Mouse (Mus musculus): Measurements from ENCODE around the gene 1700092M07Rik. TPM values are rescaled to one million over a fixed set of nuclear protein-coding genes. Genes with fewer than 3 reads are reported as not detected.
"Not testable (repeated sequence)": the region's sequence is repeated elsewhere in the genome, so short reads cannot be mapped to it uniquely, and the experiment has no call there.

Gene 1700092M07Rik
- polyA plus RNA-seq, 2 experiments = 1.6 to 3.2 TPM

- ATAC-seq (ENCODE audit: low FRiP score, low read depth) (no peak), DNase-seq (ENCODE audit: low spot score) (no peak)
- no peak for TF ChIP-seq POLR2A (IDR thresholded peaks at IDR 0.05; ENCODE audit: borderline replicate concordance, extremely low read depth, insufficient read depth, insufficient read length)
- H3K9me3 ChIP-seq (ENCODE audit: control insufficient read depth, low read length) = no peaks in the 10 kb centered on the region
- no peaks in the 10 kb centered on the region for H3K27me3 ChIP-seq (ENCODE audit: control insufficient read depth, insufficient read depth, low read length)
- H3K4me2 ChIP-seq (replicated peaks; ENCODE audit: low read depth, low read length, severe bottlenecking) = no peak overlapping the region
- WGBS = 76% methylated on average over 8 of the region's 10 CpGs
- no peak overlapping the region for H3K4me3 ChIP-seq (replicated peaks; ENCODE audit: low read length)
- no peak overlapping the region for H3K9ac ChIP-seq (ENCODE audit: low read depth, low read length, severe bottlenecking)
- peaks cover 6% of the 10 kb centered on the region; the same call in 1 of the 2 replicates for H3K36me3 ChIP-seq (ENCODE audit: control insufficient read depth, insufficient read depth, low read length)
- H3K4me1 ChIP-seq (ENCODE audit: control insufficient read depth, insufficient read depth, low read length) = peaks cover 13% of the 10 kb centered on the region
- H3K27ac ChIP-seq (replicated peaks; ENCODE audit: low read depth, low read length) = no peak overlapping the region
Observed at GRCm38 (mm10) chr19:8716767-8717475, 23.6 kb upstream of the 1700092M07Rik start.

DNA sequence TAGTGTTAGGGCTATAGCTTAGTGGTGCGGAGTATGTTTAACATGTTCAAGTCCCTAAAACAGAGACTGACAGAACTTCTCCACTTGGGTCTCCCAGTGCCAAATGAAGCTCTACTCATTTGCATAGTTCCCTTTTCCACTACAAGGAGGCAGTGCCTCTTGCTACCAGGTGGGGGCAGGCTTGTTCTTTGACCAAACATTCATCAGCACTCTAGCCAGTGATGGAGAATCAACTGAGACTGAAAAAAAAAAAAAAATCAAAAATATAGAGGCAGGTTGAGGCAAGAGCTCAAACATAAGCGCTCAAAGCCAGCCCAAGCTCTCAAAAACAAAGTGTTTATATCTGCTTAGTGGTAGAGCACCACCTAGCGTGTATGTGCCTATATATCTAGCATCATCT lies 22.2 kb upstream of the 1700092M07Rik start:
- H3K9ac ChIP-seq (ENCODE audit: low read depth, low read length, severe bottlenecking) = no peak overlapping the region
- TF ChIP-seq POLR2A (IDR thresholded peaks at IDR 0.05; ENCODE audit: borderline replicate concordance, extremely low read depth, insufficient read depth, insufficient read length) = no peak
- H3K36me3 ChIP-seq (ENCODE audit: control insufficient read depth, insufficient read depth, low read length) = no peaks in the 10 kb centered on the region
- H3K4me1 ChIP-seq (ENCODE audit: control insufficient read depth, insufficient read depth, low read length) = peaks cover 9% of the 10 kb centered on the region; the same call in 1 of the 2 replicates
- no peaks in the 10 kb centered on the region for H3K9me3 ChIP-seq (ENCODE audit: control insufficient read depth, low read length)
- DNase-seq (ENCODE audit: low spot score) (no peak), ATAC-seq (ENCODE audit: low FRiP score, low read depth) (no peak)
- no peak overlapping the region for H3K4me3 ChIP-seq (replicated peaks; ENCODE audit: low read length)
- WGBS = 63% methylated on average over 3 of the region's 3 CpGs
- no peak overlapping the region for H3K27ac ChIP-seq (replicated peaks; ENCODE audit: low read depth, low read length)
- H3K27me3 ChIP-seq (ENCODE audit: control insufficient read depth, insufficient read depth, low read length) = no peaks in the 10 kb centered on the region
- no peak overlapping the region for H3K4me2 ChIP-seq (replicated peaks; ENCODE audit: low read depth, low read length, severe bottlenecking)

GRCm38 (mm10) chr19:8719037-8719436 lies 21.5 kb upstream of the 1700092M07Rik start:
- H3K4me1 ChIP-seq (ENCODE audit: control insufficient read depth, insufficient read depth, low read length); H3K9ac ChIP-seq (ENCODE audit: low read depth, low read length, severe bottlenecking); DNase-seq (ENCODE audit: low spot score); ATAC-seq (ENCODE audit: low FRiP score, low read depth); H3K4me2 ChIP-seq (replicated peaks; ENCODE audit: low read depth, low read length, severe bottlenecking); H3K4me3 ChIP-seq (replicated peaks; ENCODE audit: low read length); H3K27ac ChIP-seq (replicated peaks; ENCODE audit: low read depth, low read length); H3K9me3 ChIP-seq (ENCODE audit: control insufficient read depth, low read length); H3K36me3 ChIP-seq (ENCODE audit: control insufficient read depth, insufficient read depth, low read length); H3K27me3 ChIP-seq (ENCODE audit: control insufficient read depth, insufficient read depth, low read length): not testable (repeated sequence)

DNA sequence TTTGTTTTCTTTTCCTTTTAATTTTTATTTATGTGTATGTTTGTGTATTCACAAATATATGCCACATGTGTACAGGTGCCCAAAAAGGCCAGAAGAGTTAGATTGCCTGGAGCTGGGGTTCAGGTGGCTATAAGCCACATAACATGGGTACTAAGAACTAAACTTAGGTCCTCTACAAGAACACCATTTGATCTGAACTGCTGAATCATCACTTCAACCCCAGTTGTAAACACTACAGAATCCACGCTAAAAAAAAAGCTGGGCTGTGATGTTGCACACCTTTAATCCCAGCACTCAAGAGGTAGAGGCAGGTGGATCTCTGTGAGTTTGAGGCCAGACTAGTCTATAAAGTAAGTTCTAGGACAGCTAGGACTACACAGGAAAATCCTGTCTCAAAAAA lies 19.1 kb upstream of the 1700092M07Rik start:
- WGBS = 69% methylated on average over 1 of the region's 1 CpGs
- ATAC-seq (ENCODE audit: low FRiP score, low read depth) (no peak), DNase-seq (ENCODE audit: low spot score) (no peak)
- Histone ChIP-seq H3K27me3 (ENCODE audit: control insufficient read depth, insufficient read depth, low read length) (no peaks in the 10 kb centered on the region), H3K9me3 (ENCODE audit: control insufficient read depth, low read length) (no peaks in the 10 kb centered on the region), H3K4me2 (replicated peaks; ENCODE audit: low read depth, low read length, severe bottlenecking) (no peak overlapping the region), H3K27ac (replicated peaks; ENCODE audit: low read depth, low read length) (no peak overlapping the region), H3K4me1 (ENCODE audit: control insufficient read depth, insufficient read depth, low read length) (peaks cover 16% of the 10 kb centered on the region), H3K9ac (ENCODE audit: low read depth, low read length, severe bottlenecking) (peak overlapping the region; percentile 9; the same call in 1 of the 2 replicates), H3K36me3 (ENCODE audit: control insufficient read depth, insufficient read depth, low read length) (peaks cover 26% of the 10 kb centered on the region), H3K4me3 (replicated peaks; ENCODE audit: low read length) (no peak overlapping the region)
- TF ChIP-seq POLR2A (IDR thresholded peaks at IDR 0.05; ENCODE audit: borderline replicate concordance, extremely low read depth, insufficient read depth, insufficient read length) = no peak

DNA sequence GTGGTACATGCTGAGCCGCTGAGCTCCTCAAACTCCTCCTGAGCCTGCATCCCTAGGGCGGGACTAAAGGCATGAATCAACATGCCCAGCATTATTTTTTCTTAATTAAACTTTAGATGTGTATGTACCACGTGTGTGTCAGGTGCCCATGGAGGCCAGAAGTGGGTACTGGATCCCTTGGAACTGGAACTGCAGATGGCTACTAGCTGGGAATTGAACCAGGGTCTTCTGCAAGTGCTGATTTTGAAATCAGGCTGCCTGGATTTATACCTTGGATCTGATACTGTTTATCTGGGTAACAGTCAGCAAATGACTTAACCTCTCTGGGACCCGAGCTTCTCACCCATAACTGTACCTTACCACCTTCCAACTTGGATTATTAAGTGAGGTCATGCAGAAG lies 18.5 kb upstream of the 1700092M07Rik start:
- H3K9me3 ChIP-seq (ENCODE audit: control insufficient read depth, low read length) = no peaks in the 10 kb centered on the region
- peaks cover 16% of the 10 kb centered on the region for H3K4me1 ChIP-seq (ENCODE audit: control insufficient read depth, insufficient read depth, low read length)
- peak overlapping the region; percentile 78 for H3K4me3 ChIP-seq (replicated peaks; ENCODE audit: low read length)
- H3K9ac ChIP-seq (ENCODE audit: low read depth, low read length, severe bottlenecking) = peak overlapping the region; percentile 96
- no peak for TF ChIP-seq POLR2A (IDR thresholded peaks at IDR 0.05; ENCODE audit: borderline replicate concordance, extremely low read depth, insufficient read depth, insufficient read length)
- peak overlapping the region; percentile 66 for H3K4me2 ChIP-seq (replicated peaks; ENCODE audit: low read depth, low read length, severe bottlenecking)
- DNase-seq (ENCODE audit: low spot score) (no peak), ATAC-seq (ENCODE audit: low FRiP score, low read depth) (no peak)
- H3K27ac ChIP-seq (replicated peaks; ENCODE audit: low read depth, low read length) = peak overlapping the region; percentile 92; the same call in 1 of the 2 replicates
- H3K27me3 ChIP-seq (ENCODE audit: control insufficient read depth, insufficient read depth, low read length) = no peaks in the 10 kb centered on the region
- WGBS = 53% methylated on average over 4 of the region's 4 CpGs
- H3K36me3 ChIP-seq (ENCODE audit: control insufficient read depth, insufficient read depth, low read length) = peaks cover 32% of the 10 kb centered on the region

Measured in limb, embryonic 14.5 days (tissue).